Mouse (Mus musculus): ENCODE results near the gene 4933424G06Rik.
"Not testable (repeated sequence)": the region's sequence is repeated elsewhere in the genome, so short reads cannot be mapped to it uniquely, and the experiment has no call there.

Gene 4933424G06Rik

DNA sequence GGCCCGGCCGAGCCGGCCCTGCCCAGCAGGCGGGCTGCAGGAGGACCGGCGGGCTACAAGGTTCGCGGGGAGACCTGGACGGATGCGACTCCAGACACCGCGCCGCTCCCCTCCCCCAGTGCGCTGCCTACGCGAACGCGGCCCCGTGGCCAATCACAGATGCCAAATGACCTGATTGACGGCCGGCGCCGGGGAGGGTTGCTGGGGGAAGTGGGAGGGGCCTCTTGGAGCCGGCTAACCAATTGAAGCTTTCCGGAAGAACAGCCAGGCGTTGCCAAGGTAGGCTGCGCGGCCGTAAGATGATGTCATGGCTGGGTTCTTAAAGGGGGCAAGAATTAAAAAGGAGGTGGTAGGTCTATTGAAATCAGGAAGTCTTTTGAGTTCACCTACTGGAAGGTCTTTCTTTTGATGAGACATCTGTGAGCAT is at the start of gene 4933424G06Rik:
Gene 4933424G06Rik, plus strand, starts transcription at position 296 of the 427 bp plus-strand sequence.
- peak; percentile 98 for DNase-seq (ENCODE audit: low spot score in 2 of 2)

DNA sequence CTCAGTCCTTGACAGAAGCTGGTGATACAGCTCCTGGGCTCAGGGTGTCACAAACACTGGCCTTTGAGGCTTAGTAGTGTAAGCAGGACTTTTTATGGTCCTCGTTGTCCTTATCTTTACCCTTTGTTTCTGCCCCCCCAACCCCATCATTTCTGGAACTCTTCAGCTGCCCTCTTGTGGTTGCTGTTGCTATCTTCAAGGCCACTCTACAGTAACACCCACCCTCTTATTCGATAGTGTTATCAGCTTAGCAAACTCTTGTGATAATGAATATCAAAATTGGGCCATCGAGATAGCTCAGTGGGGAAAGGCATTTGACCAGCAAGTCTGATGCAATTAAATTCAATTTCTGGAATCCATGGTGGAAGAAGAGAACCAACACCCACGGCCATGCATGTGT is 45.5 kb upstream of the 4933424G06Rik start:
- DNase-seq (ENCODE audit: low spot score in 2 of 2), result no peak

GRCm38 (mm10) chr1:36665165-36665723 is 44.7 kb upstream of the 4933424G06Rik start:
- DNase-seq (ENCODE audit: low spot score in 2 of 2), result no peak

GRCm38 (mm10) chr1:36665934-36666333 is 44.0 kb upstream of the 4933424G06Rik start:
- no peak for DNase-seq (ENCODE audit: low spot score in 2 of 2)

- not testable (repeated sequence) for DNase-seq (ENCODE audit: low spot score in 2 of 2)
Measured at GRCm38 (mm10) chr1:36668007-36668406, 41.9 kb upstream of the 4933424G06Rik start.

GRCm38 (mm10) chr1:36670256-36670655 is 39.7 kb upstream of the 4933424G06Rik start:
- no peak for DNase-seq (ENCODE audit: low spot score in 2 of 2)

DNA sequence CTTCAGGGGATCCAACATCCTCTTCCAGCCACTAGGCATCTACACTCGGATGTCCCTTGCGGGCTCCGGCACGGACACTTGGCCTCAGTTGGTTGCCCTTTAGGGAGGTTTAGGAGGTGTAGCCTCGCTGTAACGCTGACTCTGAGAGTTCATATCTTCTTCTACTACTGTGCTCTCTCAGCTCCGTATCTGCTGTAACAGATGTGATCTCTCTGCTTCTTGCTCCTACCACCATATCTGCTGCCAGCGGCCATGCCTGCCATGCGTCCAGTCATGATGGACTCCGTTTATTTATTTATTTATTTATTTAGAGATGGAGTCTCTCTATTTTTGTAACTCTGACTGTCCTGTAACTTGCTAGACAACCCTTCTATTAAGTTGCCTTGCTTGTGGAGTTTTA is 38.7 kb upstream of the 4933424G06Rik start:
- DNase-seq (ENCODE audit: low spot score in 2 of 2), result no peak

GRCm38 (mm10) chr1:36672648-36673350 is 37.1 kb upstream of the 4933424G06Rik start:
- DNase-seq (ENCODE audit: low spot score in 2 of 2), result no peak

GRCm38 (mm10) chr1:36674936-36675335 is 35.0 kb upstream of the 4933424G06Rik start:
- no peak for DNase-seq (ENCODE audit: low spot score in 2 of 2)

DNA sequence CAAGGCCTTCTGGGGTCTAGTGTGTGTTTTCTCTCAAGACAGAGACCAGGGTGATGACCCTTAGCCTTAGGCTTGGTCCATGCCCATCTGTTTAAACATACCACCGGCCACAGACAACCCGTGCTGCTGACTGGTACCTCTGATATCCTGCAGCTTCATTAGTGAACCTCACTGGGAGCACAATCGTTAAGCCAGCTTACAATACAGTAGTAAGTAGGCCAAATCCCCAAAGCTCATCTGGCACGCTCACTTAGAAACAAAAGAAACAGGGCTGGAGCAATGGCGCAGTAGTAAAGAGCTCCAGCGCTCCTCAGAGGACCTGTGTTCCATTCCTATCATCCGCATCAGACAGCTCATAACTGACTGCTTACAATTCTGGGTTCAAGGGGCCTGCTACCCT is 29.1 kb upstream of the 4933424G06Rik start:
- DNase-seq (ENCODE audit: low spot score in 2 of 2), result no peak

DNA sequence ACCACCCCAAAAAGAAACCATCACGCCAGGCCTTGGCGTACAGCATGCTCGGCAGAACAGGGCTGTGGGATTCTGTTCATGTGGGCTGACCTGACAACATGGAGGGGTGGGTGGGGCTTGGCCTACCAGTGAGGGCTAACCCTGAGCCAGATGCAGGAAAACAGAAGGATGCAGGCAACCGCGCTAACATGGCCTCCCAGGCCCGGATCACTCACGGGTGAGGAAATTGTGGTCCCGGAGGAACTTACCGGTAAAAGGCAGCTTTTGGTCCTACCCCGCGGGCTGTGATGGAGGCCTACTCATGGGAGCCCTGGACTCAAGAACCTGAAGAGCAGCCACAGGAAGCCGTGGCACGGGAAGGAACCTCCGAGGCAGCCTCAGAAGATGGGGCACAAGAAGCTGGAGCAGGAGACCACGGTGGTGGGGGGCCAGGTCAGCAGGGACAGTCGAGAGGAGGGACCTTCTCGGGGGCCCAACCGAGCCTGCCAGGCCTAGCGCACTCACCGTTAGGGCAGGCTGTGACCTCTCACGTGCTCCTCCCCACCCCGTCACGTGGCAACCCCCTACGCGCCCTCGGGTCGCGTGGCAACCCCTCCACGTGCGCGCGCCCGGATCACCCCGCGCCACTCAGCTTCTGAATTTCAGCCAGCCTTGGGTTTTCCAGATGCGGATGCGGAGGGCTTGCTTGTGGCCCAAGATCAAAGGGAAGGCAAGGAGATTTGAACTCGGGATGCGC is 27.2 kb upstream of the 4933424G06Rik start, which contains the start of gene Fam178b:
Gene Fam178b, minus strand, starts transcription at position 564 of the 736 bp plus-strand sequence.
- no peak for DNase-seq (ENCODE audit: low spot score in 2 of 2)

GRCm38 (mm10) chr1:36683810-36684467 is 26.0 kb upstream of the 4933424G06Rik start:
- DNase-seq (ENCODE audit: low spot score in 2 of 2), result peak in 1 of 2 experiments; percentile 80

DNA sequence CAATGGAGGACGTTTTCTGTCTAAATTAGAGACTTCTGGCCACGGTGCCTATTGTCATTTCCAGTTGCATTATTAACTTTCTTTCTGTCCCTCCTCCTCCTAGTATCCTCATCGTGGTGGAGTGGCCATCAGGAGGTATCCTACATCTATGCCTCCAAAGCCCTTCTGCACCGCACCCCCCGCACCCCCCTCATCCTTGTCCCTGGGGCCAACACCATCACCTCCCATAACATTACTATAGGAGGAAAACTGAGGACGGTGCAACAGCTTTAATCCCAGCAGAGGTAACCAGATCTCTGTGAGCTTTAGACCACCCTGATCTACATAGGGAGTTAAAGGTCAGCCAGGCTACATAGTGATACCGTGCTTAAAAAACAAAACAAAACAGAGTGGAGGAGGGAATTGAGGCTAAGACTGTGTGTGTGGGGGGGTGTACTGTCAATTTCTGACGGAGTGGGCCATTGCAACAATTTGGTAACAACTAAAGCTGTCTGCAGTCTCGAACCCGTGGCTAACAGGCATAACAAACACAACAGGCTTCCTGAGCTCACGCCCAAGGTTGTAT is 19.2 kb upstream of the 4933424G06Rik start:
- no peak for DNase-seq (ENCODE audit: low spot score in 2 of 2)

DNA sequence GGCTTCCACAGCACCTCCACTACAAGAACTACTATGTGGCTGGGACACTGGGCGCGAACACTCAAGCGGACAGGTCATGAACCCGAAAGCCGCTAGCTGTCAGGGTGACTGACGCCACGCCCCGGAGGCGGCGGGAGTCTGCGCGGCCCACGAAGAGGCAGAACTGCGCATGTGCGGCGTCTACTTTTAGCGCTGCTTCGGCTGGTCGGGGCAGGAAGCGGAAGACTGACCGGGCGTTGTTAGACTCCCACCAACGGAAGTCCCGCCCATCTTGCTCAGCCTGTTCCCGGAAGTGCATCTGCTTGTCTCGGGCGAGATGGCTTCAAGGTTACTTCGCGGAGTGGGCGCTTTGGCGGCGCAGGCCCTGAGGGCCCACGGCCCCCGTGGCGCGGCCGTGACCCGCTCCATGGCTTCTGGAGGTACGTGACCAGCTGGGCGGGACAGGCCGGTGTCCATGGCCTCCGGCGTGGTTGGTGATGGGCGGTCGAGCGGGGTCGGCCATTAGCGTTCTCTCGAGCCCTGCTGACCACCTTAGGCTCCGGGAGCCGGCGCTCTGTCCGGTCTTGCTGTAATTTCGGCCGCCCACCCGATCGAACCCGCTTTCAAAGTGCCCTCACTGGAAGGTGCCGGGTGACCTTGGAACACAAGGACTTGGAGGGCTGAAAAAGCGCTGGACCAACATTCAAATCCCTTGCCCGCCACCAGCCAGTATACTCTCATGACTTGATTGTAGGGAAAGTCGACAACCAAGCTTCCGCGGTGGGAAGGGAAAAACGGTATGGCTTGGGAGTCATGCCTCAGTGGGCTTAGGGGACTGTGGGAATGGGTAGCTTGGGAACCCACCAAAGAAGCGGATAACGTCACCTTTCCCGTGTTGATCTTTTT is 18.4 kb upstream of the 4933424G06Rik start, which contains the start of gene Cox5b:
Gene Cox5b, plus strand, starts transcription at position 179 of the 885 bp plus-strand sequence.
- DNase-seq (ENCODE audit: low spot score in 2 of 2), result peak; percentile 92 to 94

DNA sequence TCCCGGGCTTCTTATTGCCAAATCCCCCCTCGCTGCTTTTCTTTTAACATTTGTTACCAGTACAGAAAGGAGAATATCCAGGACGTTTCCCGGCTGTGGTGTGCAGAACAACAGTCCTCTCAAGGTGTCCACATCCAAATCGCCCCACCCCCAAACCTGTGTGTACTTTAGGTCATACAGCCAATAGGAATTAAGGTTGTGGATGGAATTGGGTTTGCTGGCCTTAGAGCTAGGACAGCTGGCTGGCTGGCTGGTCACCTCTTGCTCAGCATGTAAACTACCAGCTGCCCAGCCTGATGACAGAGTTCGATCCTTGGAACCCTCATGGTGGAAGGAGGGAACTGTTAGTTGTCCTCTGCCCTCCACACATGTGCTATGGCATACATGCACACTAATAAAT is 15.1 kb upstream of the 4933424G06Rik start:
- no peak for DNase-seq (ENCODE audit: low spot score in 2 of 2)

GRCm38 (mm10) chr1:36696411-36696810 is 13.5 kb upstream of the 4933424G06Rik start:
- no peak for DNase-seq (ENCODE audit: low spot score in 2 of 2)

DNA sequence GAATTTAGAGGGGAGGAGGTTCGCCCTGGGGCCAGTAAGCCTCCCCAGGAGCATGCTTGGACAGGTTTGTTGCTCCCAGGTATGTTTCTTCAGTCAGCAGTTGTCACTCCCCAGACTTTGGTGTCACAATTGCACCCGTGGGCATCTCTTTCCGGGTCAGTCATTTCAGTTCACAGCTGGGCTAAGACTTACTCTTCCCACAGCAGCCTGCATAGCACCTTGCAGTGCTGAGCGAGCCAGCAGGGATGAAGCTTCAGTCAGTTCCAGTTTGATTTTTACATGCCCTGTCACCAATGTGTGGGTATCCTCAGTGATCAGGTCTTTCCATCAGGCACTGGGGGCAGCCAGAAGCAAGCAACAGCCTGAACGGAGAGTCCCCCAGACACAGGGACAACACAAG is 12.9 kb upstream of the 4933424G06Rik start:
- DNase-seq (ENCODE audit: low spot score in 2 of 2), result no peak

DNA sequence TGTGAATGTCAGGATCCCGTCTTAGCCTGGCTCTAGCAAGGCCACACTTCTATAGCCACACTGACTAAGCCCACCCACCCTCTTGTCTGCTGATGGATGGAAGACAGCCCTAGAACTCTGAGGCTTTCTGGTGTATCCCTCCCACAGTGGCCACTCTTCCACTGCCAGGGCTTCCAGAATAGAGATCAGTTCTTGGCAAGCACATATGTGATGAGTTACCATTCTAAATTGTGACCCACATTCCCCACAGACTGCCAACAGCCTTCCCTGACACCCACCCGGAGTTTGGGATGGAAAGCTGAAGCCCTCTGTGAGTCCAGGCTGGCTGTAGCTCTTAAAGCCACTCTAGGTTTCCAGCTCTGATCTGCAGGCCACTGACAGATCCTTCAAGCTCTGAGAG is 2.8 kb upstream of the 4933424G06Rik start:
- no peak for DNase-seq (ENCODE audit: low spot score in 2 of 2)

DNA sequence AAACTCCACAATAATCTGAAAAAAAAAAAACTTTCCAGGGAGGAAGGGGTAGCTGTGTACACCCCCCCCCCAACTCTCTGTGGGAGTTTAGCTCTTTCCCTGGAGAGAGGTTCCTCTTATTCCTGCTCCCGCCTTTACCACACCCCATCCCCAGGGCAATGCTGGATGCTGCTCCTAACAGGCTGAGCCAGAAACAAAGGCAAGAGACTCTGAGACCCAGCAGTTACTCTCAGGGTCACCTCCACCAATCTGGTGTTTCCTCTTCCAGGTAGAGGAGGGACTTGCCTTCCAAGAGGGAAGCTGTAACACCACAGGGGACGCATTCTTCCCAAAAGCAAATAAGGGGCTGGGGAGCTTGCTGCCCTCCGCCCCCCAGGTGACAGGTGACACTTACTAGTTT is 2.2 kb upstream of the 4933424G06Rik start:
- DNase-seq (ENCODE audit: low spot score in 2 of 2), result no peak

DNA sequence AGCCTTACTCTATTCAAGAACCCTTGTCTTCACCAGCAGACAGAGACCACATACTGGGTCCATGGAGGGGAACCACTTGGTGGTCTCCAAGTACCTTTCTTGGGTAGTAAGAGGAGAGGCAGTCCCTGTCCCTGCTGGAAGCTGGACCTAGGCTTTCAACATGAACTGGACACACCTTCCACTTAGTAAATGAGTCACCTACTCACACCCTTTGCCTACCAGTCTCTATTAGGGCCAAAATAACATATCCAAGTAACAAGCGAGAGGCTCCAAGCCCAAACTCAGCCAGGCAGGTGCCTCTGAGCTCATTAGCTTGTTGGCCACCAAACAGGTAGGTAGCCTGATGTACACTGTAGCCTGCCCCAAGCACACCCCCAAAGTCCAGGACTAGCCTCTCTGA is 1.3 kb upstream of the 4933424G06Rik start:
- DNase-seq (ENCODE audit: low spot score in 2 of 2), result no peak

Data from frontal cortex, postnatal 10 days (tissue).